Mouse (Mus musculus) testis, postnatal 10 days (tissue): ENCODE data around the gene Faxc.

Source experiments
- DNase-seq: peaks from one replicate; pipeline ENCODE4 v3.0.0; 2021; ENCODE audit warnings: low spot score

The Faxc gene

GRCm38 (mm10) chr4:22029951-22030350, 98.8 kb downstream of the Faxc start:
- DNase-seq = no peak
